Mouse (Mus musculus): ENCODE data around the gene Pheta1. TPM values are rescaled to one million over a fixed set of nuclear protein-coding genes. Genes with fewer than 3 reads are reported as not detected.
"Not testable (repeated sequence)": the region's sequence is repeated elsewhere in the genome, so short reads cannot be mapped to it uniquely, and the experiment has no call there.

The Pheta1 gene
- polyA plus RNA-seq, 1 experiment from 2014 or later = 47.1 TPM

DNA sequence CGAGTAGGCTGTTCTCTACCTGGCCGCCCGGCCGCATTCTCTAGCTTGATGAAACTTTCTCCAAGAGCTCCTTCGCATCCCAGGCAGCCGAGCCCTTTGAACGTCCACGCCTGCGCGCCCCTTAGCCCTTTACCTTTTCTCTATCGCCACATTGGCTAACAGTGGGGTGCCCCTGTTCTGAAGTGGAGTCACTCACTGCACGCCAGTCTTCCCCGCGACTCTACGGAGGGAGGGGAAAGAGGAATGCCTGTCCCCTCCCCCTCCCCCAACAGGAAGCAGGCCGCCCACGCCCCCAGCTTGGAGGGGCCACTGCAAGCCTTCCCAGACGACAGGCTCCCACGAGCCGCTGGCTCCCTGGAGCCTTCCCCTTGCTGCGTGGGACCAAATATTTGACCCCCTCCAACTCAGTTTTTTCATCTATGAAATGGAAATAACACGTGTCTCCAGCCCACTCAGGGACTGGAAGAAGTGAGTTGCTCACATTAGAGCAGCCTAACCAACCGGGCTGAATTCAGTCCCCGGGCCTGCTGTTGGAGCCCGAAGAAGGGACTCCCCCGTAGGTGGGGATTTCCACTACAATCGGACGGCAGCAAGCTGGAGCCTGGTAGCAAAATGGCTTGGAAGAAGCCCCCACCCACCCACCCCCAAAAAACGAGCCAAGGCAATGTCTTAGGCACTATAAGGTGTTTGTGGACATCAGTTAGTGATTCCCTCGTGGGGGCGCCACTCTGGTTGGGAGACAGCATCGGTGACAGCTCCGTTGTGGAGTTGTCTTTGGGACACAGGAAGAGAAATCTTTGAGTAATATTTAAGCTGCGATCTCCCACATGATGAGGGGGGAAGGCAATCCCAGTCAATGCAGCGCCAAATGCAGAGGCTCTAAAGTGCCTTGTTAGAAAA lies 11.1 kb upstream of the Pheta1 start, which contains the start of gene Sh2b3:
Sh2b3 (minus strand) TSS at position 206 of the 900 bp plus-strand sequence.
- ATAC-seq (ENCODE audit: low FRiP score, low read depth) = 0 out of 2 replicates have a peak, but pooled peaks have one; percentile 5
- H3K4me1 ChIP-seq = peaks cover 61% of the 10 kb centered on the region
- no peak within 1 kb of the TSS for H3K27ac ChIP-seq
- H3K4me3 ChIP-seq = peak within 1 kb of the TSS; percentile 69
- 1% methylated on average over 35 of the region's 35 CpGs for WGBS
- H3K4me2 ChIP-seq (replicated peaks) = peak within 1 kb of the TSS; percentile 95
- no peaks in the 10 kb centered on the region for H3K36me3 ChIP-seq
- peaks cover 41% of the 10 kb centered on the region for H3K27me3 ChIP-seq (replicated peaks)
- no peaks in the 10 kb centered on the region for H3K9me3 ChIP-seq
- peak within 1 kb of the TSS; percentile 64 for H3K9ac ChIP-seq

DNA sequence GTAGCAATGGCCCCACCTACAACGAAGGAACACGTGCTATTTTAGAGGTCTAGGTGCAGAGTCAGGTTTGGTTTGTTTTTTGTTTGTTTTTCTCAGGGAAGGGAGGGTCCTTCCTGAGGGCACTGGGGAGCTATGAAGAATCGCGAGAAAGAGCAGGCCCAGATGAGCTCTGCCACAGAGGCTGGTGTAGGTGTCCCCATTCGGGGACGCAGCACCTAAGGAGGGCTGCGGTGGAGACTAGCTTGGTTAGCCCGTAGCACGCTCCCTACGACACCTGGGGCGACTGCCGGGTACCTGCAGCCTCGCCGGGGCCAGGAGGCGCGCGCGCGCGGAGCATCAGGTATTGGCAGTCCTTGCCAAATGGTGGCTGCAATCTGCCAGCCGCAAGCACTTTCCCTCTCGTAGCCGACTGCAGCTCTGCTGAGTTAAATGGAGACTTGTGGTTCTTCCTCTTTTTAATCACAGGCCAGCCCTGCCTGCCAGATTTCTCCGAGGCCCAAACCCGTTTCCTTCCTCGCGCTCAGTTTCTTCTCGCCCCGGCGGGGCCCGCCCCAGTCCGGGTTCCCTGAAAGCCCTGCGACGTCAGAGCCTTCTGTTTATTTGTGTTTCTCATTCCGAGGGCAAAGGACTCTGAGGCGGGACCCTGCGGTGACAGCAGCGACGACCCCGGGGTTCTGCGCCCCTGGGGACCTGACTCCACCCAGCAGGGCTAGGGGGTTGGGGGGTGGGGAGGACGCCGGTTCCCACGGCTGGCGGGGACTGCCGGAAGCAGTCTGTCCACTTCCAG lies 10.2 kb upstream of the Pheta1 start:
- WGBS = under 1% methylated on average over 46 of the region's 46 CpGs
- Histone ChIP-seq H3K27ac (no peak overlapping the region), H3K27me3 (replicated peaks) (peaks cover 49% of the 10 kb centered on the region), H3K9me3 (no peaks in the 10 kb centered on the region), H3K4me1 (peaks cover 57% of the 10 kb centered on the region), H3K9ac (no peak overlapping the region), H3K4me3 (peak overlapping the region; percentile 24), H3K36me3 (no peaks in the 10 kb centered on the region), H3K4me2 (replicated peaks) (peak overlapping the region; percentile 95)
- ATAC-seq (ENCODE audit: low FRiP score, low read depth) = no peak

DNA sequence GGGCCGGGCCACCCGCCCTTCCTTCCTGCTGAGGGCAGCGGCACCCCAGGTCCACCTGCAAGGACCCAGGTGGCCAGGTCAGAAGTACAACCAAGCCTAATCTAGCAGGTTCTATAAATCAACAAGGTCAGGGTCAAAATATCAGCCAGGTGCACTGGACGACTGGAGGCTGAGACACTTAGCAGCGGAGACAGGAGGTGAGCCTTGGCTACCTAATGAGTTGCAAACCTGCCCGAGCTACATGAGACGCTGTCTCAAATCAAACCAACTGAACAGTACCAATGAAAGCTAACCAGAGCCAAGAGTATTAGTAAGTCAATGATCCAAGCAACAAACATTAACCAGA lies 9.7 kb upstream of the Pheta1 start:
- Histone ChIP-seq H3K4me1 (peaks cover 51% of the 10 kb centered on the region), H3K27ac (no peak overlapping the region), H3K9me3 (no peaks in the 10 kb centered on the region), H3K27me3 (replicated peaks) (peaks cover 54% of the 10 kb centered on the region), H3K4me3 (peak overlapping the region; percentile 24), H3K9ac (no peak overlapping the region), H3K36me3 (no peaks in the 10 kb centered on the region), H3K4me2 (replicated peaks) (peak overlapping the region; percentile 95)
- ATAC-seq (ENCODE audit: low FRiP score, low read depth) = no peak
- 33% methylated on average over 7 of the region's 7 CpGs for WGBS

DNA sequence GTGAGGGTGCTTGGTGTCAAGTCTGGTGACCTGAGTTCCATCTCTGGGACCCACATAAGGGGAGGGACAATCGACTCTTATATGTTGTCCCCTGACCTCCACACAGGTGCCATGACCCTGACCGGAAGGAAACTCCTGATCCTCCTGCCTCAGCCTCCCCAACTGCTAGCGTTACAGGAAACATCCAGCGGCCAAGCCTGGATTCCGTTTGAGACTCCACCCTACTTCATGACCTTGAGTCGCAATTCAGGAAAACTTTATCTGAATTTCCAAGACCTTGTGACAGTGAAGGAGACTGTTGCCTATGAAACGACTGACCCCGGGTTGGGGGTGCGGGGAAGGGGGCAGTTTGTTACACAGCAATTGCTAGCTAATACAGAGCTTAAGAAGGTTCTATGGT lies 7.3 kb upstream of the Pheta1 start:
- Histone ChIP-seq H3K36me3 (no peaks in the 10 kb centered on the region), H3K27ac (no peak overlapping the region), H3K4me1 (peaks cover 32% of the 10 kb centered on the region), H3K4me3 (no peak overlapping the region), H3K27me3 (replicated peaks) (peaks cover 67% of the 10 kb centered on the region), H3K9ac (no peak overlapping the region), H3K4me2 (replicated peaks) (no peak overlapping the region), H3K9me3 (no peaks in the 10 kb centered on the region)
- 93% methylated on average over 9 of the region's 9 CpGs for WGBS
- no peak for ATAC-seq (ENCODE audit: low FRiP score, low read depth)

DNA sequence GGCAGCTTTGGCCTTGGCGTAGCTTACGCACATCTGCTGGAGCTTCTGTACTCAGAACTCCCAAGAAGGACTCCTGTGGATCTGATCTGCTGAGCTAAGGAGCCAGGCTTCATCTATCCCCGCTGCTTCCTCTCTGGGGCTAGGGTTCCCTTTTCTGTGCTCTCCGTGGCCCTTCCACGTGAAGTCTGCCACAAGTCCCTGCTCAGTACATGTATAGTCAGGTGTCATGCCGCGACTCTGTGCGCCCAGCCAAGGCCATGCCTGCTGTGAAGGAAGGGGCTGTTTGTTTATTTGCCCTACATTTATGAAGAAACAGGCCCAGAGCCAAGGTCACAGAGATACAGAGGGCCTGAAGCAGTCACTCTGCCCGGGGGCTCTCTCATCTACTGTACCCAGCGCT lies 6.8 kb upstream of the Pheta1 start:
- no peak overlapping the region for H3K9ac ChIP-seq
- 47% methylated on average over 10 of the region's 10 CpGs for WGBS
- H3K27me3 ChIP-seq (replicated peaks) = peaks cover 65% of the 10 kb centered on the region
- no peak overlapping the region for H3K4me3 ChIP-seq
- H3K36me3 ChIP-seq = no peaks in the 10 kb centered on the region
- H3K9me3 ChIP-seq = no peaks in the 10 kb centered on the region
- H3K4me1 ChIP-seq = peaks cover 30% of the 10 kb centered on the region
- no peak for ATAC-seq (ENCODE audit: low FRiP score, low read depth)
- peak overlapping the region; percentile 81; the same call in 1 of the 2 replicates for H3K4me2 ChIP-seq (replicated peaks)
- no peak overlapping the region for H3K27ac ChIP-seq

DNA sequence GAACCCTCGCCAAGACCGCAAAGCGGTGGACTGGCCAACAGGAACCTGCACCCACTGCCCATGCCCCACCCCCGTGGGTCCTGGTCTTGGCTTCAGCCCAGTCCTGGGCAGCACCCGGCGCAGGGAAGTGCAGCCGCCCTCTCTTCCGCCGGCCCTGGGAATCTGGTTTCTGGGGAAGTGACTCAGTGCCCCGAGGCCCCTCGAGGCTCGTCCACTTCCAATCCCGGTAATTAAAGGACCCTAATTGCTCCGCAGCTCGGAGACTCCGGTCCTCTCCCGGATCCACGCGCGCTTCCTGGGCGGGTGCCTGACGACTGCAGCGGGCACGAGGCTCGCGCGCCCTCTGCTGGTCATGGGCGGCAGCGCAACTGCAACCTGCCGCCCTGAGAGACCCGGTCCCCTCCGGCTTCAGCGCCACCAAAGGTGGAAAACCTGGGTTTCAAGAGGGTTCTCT lies 6.1 kb upstream of the Pheta1 start:
- Histone ChIP-seq H3K4me2 (replicated peaks) (peak overlapping the region; percentile 81), H3K27me3 (replicated peaks) (peaks cover 58% of the 10 kb centered on the region), H3K9me3 (no peaks in the 10 kb centered on the region), H3K27ac (no peak overlapping the region), H3K4me1 (peaks cover 23% of the 10 kb centered on the region), H3K36me3 (no peaks in the 10 kb centered on the region), H3K4me3 (peak overlapping the region; percentile 42), H3K9ac (peak overlapping the region; percentile 57)
- WGBS = 1% methylated on average over 33 of the region's 33 CpGs
- peak; percentile 51; the same call in 1 of the 2 replicates for ATAC-seq (ENCODE audit: low FRiP score, low read depth)

DNA sequence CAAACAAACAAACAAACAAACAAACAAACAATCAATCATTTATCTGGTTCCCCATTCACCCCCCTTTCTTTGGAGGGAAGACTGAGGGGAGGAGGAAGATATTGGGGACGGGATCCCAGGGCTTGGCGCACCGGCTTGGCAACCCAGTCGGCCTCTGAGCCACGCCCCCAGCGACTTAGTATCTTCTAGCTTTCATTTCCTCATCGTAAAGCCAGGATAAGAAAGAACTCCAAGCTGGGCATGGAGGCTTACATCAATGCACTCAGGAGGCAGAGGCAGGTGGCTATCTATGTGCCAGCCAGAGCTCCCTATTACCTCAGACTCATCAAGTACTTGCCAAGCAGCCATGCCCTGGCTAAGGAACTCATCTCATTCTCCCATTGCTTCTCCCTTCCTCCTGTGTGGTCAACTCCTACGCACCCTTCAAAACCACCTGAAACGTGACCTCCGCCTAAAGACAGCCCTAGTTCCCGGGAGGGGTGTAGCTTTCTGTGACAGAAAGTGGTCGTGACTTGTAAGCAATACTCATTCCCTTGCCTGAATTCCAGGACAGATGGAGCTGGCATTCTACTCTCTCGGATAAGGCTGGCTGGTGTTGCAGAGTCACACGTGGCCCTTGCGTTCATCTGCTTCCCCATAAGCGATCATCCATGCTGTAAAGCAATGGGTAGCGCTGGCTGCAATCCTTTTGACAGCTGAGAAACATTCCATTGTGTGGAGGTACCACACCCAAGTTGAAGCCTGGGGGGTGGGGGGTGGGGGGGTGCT lies 5.5 kb upstream of the Pheta1 start:
- Histone ChIP-seq H3K36me3 (no peaks in the 10 kb centered on the region), H3K9me3 (no peaks in the 10 kb centered on the region), H3K4me2 (replicated peaks) (peak overlapping the region; percentile 81), H3K9ac (no peak overlapping the region), H3K27me3 (replicated peaks) (peaks cover 52% of the 10 kb centered on the region), H3K4me3 (0 out of 2 replicates have a peak overlapping the region, but pooled peaks have one; percentile 42), H3K4me1 (peaks cover 23% of the 10 kb centered on the region), H3K27ac (no peak overlapping the region)
- 17% methylated on average over 17 of the region's 17 CpGs for WGBS
- ATAC-seq (ENCODE audit: low FRiP score, low read depth) = no peak

DNA sequence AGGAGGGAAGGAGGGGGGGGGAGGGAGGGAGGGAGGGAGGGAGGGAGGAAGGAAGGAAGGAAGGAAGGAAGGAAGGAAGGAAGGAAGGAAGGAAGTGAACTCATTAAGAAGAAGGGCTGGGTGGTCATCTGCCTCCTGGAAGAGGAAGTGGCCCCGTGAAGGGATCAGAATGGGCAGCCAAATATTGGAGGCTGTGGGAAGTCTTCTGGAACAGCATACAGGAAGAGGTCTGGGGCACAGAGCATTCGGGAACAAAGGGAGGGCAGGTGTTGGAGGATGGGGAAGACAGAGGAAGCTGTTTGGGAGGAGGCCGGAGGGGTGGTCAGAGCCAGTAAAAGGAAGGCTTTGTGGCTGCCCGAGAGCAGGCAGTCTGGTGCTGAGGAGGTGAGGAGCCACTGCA lies 3.4 kb upstream of the Pheta1 start:
- Histone ChIP-seq H3K4me2 (replicated peaks) (no peak overlapping the region), H3K9ac (no peak overlapping the region), H3K4me1 (peaks cover 26% of the 10 kb centered on the region), H3K27me3 (replicated peaks) (peaks cover 38% of the 10 kb centered on the region), H3K36me3 (no peaks in the 10 kb centered on the region), H3K4me3 (no peak overlapping the region), H3K9me3 (no peaks in the 10 kb centered on the region), H3K27ac (no peak overlapping the region)
- WGBS = 24% methylated on average over 4 of the region's 4 CpGs
- ATAC-seq (ENCODE audit: low FRiP score, low read depth) = no peak

DNA sequence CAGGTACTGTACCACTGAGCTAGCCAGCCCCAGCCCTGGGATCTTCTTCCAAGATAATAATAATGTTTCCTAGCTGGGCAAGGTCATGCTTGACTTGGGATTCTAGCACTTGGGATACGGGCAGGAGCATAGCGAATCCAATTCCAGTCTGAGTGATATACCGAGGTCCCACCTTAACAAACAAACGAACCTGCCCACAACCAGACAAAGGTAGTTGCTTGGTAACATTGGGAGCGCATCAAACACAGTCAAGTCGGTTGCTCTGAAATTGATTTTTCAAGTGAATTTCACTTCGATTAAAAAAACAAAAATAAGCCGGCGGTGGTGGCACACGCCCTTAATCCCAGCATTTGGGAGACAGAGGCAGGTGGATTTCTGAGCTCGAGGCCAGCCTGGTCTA lies 2.5 kb upstream of the Pheta1 start:
- Histone ChIP-seq H3K4me3 (no peak overlapping the region), H3K4me2 (replicated peaks) (no peak overlapping the region), H3K9ac (no peak overlapping the region), H3K9me3 (no peaks in the 10 kb centered on the region), H3K4me1 (peaks cover 33% of the 10 kb centered on the region), H3K27ac (no peak overlapping the region), H3K27me3 (replicated peaks) (peaks cover 38% of the 10 kb centered on the region), H3K36me3 (peaks cover 3% of the 10 kb centered on the region)
- no peak for ATAC-seq (ENCODE audit: low FRiP score, low read depth)
- 81% methylated on average over 11 of the region's 11 CpGs for WGBS

DNA sequence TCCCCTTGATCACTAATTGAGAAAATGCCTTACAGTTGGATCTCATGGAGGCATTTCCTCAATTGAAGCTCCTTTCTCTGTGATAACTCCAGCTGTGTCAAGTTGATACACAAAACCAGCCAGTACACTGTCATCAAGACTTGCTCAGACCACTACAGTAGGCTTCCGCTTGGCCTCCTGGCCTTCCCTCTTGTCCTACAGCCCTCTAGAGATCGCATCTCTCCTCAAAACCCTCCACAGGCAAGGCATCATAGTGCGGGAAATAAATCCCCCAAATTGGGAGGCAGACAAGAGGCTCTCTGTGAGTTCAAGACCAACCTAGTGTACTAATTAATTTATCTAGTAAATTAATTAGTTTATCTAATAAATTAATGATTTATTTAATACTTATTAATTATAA lies 1.5 kb upstream of the Pheta1 start:
- peaks cover 13% of the 10 kb centered on the region for H3K36me3 ChIP-seq
- ATAC-seq (ENCODE audit: low FRiP score, low read depth); H3K27ac ChIP-seq; H3K4me2 ChIP-seq (replicated peaks); H3K4me3 ChIP-seq; H3K9me3 ChIP-seq; H3K9ac ChIP-seq: not testable (repeated sequence)
- H3K4me1 ChIP-seq = peaks cover 32% of the 10 kb centered on the region
- WGBS = 79% methylated on average over 3 of the region's 3 CpGs
- H3K27me3 ChIP-seq (replicated peaks) = peaks cover 30% of the 10 kb centered on the region

DNA sequence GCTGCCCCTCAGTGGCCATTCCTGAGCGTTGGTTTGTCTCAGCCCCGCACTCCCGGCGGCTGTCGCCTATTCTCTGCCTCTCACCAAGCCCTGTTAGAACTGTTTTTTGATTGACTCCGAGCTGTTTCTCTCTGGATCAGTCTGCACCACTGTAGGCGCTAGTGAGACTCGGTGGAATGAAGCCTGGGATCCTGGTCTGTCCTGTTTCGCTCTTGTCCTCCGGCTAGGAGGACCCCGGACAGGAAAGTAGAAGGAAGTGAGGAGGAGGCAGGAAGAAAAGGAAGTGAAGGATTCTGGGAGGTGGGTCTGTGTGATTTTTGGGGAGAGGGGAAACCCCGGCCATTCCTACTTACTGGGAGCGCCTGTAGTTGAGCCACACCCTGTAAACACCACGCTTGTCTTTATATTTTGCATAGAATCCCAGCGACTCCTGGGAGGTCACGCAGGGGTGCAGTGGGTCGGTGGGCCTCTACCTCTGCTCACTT lies 707 bp upstream of the Pheta1 start:
- peaks cover 26% of the 10 kb centered on the region for H3K4me1 ChIP-seq
- peak; percentile 30; the same call in 1 of the 2 replicates for ATAC-seq (ENCODE audit: low FRiP score, low read depth)
- peaks cover 23% of the 10 kb centered on the region for H3K27me3 ChIP-seq (replicated peaks)
- no peaks in the 10 kb centered on the region for H3K9me3 ChIP-seq
- H3K4me3 ChIP-seq = peak overlapping the region; percentile 89
- WGBS = under 1% methylated on average over 17 of the region's 17 CpGs
- H3K4me2 ChIP-seq (replicated peaks) = peak overlapping the region; percentile 67
- 0 out of 2 replicates have a peak overlapping the region, but pooled peaks have one; percentile 38 for H3K27ac ChIP-seq
- H3K9ac ChIP-seq = peak overlapping the region; percentile 88
- H3K36me3 ChIP-seq = peaks cover 21% of the 10 kb centered on the region

All from neural tube, embryonic 12.5 days (tissue).